Mouse (Mus musculus) thymus, postnatal 14 days (tissue): ENCODE data around the gene Zfp811.
"Not testable (repeated sequence)": the region's sequence is repeated elsewhere in the genome, so short reads cannot be mapped to it uniquely, and the experiment has no call there.

Source experiments
- DNase-seq: peaks from one replicate; pipeline ENCODE4 v3.0.0; 2021

Zfp811 gene

GRCm38 (mm10) chr17:32809544-32810374 is at the start of gene Zfp811:
Gene Zfp811 (minus strand): TSS chr17:32809931.
- no peak for DNase-seq

GRCm38 (mm10) chr17:32856713-32857112 is 47.0 kb upstream of the Zfp811 start:
- not testable (repeated sequence) for DNase-seq

- no peak for DNase-seq
Observed at GRCm38 (mm10) chr17:32851581-32851980, 41.9 kb upstream of the Zfp811 start.

GRCm38 (mm10) chr17:32841388-32841787 is 31.7 kb upstream of the Zfp811 start:
- no peak for DNase-seq

DNA sequence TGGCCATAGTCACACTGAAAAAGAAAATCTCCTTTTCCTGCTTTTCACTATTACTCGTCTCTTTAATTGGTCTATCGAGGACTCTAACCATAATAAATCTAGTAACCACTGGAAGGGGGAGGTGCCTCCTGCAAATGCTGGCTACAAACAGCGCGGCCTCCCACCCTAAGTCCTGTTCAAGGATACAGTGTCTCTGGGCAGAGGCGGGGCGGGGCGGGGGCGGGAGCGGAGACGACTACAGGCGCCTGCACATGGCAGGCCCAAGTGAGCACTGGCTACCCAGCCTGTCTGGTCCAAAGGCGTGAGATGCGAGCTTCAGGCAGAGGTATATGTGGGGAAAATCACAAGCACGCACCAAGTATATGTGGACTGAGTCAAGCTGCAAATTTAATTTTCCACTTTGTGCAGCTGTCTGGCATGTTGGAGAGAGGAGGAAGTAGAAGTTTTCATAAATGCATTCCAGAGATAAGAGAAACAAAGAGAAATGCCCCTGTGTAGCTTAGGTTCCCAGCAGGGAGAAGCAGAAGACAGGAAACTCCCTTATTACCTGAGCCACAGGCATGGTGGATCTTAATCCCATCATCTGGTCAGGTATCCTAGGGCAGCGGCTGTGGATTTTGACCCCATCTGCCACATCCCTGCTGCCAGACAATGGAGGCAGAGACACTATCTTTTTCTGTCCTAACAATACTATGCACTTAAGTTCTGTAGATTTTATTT is 29.5 kb upstream of the Zfp811 start:
- no peak for DNase-seq

DNA sequence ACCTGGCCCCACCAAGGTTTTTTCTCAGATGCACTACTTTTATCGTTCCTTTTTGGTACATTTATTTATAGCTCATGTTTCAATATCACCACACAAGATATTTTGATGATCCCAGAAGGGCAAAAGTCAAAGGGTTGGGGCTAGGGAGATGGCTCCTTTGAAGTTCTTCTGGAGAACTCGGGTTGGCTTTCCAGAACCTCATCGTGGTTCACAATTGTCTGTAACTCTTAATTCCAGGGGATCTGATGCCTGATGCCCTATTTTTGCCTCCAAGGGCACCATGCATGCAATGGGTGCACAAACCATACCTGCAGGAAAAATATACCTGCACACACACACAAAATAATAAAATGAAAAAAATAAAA is 20.7 kb upstream of the Zfp811 start:
- no peak for DNase-seq

- DNase-seq, result peak; percentile 73
Observed at GRCm38 (mm10) chr17:32829540-32830417, 20.0 kb upstream of the Zfp811 start, which contains the start of gene Zfp799. Gene Zfp799 (minus strand): TSS chr17:32830261.

DNA sequence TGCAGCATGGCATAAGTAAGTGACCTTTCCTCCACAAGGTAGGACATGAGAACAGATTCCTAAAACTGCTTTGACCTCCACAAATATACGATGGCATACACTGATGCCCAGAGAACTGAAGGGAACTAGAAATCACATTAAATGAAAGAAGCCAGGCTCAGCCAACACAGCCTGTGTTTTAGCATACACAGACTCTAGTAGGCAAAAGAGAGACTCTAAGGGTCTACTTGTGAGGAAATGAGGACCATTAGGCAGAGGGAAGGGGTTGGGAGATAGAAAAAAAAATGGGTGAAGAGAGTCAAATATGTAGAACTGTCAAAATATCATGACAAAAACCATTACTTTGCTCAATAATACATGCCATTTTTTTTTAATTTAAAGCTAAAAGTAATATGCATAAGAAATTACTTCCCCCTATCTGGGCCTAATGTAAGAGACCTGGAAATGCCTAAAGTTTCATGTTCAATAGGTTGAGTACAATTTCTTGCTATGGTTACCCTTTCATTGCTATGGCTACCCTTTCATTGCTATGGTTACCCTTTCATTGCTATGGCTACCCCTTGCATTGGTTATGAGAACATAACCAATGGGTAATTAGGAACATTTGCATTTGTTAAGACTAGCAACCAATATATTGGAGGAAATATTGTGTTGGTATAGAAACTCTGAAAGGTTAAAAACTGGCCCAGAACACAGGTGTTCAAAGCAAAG is 6.5 kb upstream of the Zfp811 start:
- DNase-seq, result no peak

DNA sequence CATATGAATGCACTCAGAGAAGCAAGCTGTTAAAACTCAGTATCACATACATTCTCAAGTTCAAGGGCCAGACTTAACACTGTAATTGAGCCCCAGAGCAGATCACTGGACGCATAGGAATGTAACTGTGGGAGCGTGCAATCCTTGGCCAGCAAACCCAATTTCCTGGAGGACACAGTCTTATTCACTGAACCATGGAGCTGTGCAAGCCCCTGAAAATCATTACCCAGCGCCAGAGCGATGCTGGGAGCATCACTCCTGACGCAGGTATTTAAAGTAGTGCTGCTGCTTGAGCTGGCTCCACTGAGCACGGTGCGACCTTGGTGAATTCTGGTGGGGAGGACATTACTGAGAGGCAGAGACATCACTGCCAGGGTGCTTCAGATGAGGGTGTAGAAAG is 4.4 kb upstream of the Zfp811 start:
- DNase-seq, result no peak

DNA sequence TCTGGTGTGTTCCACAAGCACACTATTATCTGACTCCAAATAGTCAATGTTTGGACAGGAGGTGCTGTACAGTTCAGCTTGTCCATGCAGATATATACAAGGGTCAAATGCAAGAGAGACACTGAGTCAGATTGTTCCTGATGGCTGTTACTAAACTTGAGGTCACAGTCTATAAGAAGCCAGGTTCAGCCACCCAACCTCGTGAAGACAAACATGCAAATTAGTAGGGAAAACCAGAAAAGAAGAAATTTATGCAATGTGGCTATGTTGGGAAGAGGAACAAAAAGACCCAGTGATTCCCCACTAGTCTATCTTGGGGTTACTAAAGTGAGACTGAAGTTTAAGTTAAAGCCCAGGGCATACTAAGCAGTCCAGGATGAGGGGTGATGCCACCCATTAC is 917 bp upstream of the Zfp811 start:
- DNase-seq, result no peak

GRCm38 (mm10) chr17:32808921-32809320 is 810 bp downstream of the Zfp811 start:
- no peak for DNase-seq

DNA sequence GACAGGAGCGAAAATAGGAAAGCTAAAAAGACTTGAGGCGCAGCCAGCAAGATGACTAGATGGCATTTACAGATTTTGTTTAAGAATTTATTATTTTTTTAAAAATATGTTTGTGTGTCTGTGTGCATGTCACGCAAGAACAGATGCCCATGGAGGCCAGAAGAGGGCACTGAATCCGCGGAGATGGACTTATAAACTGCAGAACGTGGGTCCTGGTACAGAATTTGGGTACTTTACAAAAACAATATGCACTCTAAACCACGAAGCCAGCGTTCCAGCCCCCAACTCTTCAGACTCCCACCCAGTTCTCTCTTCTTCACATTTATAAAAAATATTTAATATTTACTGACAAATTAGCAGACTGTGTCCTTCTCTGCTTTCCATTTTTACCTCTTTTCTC is 20.5 kb downstream of the Zfp811 start:
- DNase-seq, result no peak

GRCm38 (mm10) chr17:32788576-32788975 is 21.2 kb downstream of the Zfp811 start:
- DNase-seq, result no peak

- DNase-seq, result peak; percentile 85
Observed at GRCm38 (mm10) chr17:32788094-32788559, 21.6 kb downstream of the Zfp811 start, which contains the start of gene Zfp871. Gene Zfp871 (minus strand): TSS chr17:32788287.

DNA sequence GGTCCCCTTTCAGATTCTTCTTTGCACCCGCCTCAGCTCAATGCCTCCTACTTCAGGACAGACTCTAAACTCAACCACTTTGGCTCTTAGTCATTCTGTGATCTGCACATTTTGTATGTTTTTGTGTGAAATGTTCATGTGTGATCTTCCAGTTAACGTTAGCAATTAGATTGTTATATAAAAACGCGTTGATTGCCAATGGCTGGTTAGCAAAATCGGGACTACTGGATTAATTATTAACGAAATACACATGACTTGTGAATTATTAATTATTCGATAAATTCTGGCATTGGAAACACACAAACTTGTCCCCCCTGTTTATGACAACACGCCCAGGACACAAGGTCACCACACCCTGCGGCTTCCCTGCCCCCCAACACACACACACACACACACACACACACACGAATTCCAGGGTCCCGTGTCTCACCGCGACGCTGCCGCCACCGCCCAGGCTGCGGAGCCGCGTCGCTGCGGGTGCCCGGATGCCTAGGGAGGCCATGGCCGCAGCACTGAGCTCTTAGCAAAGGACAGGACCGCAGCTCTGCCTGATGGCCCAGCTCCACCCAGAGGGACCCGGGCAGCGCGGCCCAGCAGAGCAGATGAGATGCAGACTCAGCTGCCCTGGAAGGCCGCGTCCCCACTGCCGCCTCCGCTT is 22.2 kb downstream of the Zfp811 start:
- DNase-seq, result peak; percentile 57

GRCm38 (mm10) chr17:32786944-32787343 is 22.8 kb downstream of the Zfp811 start:
- no peak for DNase-seq

DNA sequence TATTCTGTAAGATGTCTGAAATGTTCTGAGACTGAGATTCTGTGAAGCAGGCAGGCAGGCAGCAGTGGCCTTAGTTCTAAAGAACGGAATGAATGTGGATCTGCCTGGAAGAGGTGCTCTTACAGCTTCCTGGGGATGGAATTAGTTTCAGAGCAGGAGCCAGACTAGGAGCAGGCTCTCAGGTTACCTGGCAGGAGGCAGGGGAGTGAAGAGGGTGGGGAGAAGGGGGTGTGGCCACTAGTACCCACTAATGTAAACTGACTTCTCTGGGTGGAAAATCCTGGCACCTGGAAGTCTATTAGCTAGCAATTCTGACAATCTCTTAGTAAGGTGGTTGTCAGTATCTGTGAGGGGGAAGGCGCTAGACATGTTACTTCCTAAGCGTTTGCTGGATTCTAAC is 24.1 kb downstream of the Zfp811 start:
- no peak for DNase-seq

DNA sequence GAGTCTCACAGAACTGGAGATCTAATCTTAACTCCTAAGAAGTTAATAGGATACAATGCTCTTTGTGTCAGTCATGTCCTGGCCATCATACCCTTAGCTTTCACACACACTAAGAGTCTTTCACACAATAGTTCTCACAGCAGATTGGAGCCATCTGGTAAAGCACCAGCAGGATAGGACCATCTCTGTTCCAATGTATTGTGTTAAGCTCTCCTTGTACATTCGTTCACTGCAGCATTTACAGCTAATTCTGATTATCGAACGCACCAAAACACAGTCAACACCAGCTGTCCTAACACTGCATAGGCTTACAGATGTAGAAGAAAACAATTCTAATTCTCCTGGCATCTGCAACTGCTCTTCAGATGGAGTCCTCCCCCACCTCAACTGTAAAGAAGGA is 32.2 kb downstream of the Zfp811 start:
- DNase-seq, result no peak

DNA sequence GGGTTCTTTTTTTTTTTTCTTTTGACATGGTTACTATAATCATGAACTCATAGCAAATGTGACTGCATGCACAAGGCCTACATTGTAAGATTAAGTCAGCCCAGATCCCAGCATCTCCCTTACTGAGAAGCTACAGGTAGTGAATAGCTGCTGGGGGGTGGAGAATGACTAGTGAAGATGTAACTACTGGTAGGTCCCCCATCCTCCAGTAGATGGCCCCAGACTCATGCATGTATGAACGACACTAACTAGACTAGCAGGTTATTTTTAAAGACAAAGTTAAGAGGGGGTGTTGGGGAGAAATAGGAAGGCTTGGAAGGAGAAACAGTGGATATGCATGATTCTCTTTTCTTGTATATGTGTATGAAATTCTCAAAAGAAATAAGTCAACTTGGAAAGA is 38.5 kb downstream of the Zfp811 start:
- DNase-seq, result peak; percentile 35

DNA sequence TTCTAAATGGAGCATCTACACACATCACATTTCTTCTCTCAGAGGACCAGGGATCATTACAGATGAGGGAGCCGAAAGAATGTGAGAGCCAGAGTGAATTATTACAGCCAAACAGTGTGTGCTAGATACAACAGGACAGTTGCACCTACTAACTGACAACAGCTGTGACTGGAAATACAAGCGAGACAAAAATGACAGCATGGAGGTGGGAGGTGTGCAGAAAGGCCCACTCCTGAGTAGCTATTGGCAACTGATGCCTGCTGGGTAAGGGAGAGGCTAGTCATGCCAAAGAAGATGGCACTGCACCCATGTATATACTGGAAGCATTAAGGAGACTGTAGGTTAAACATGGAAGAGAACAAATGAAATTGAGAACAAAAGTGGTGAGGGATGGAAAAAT is 43.3 kb downstream of the Zfp811 start:
- no peak for DNase-seq

DNA sequence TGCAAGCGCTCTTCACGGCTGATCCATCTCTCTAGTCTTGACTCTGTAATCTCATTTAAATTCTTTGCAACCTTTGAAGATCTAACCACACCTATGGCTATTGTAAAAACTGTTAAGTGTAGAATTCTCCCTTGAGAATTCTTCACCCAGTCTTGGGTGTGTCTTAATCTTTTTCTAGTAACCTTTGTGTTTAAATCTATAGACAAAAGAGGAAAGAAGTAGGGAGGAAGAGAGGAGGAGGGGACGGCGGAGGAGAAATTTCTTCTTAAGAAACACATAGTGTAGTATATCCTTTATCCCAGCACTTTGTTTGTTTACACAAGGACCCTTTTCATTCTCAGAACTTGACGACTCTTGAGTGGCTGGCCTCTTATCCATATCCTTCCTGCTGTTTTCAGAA is 52.4 kb downstream of the Zfp811 start:
- no peak for DNase-seq

- peak; percentile 4 for DNase-seq
Observed at GRCm38 (mm10) chr17:32753634-32754033, 56.1 kb downstream of the Zfp811 start.
